Mouse (Mus musculus): ENCODE data around the gene Sppl2b.

GRCm38 (mm10) chr10:80843087-80843930 lies 11.8 kb upstream of the Sppl2b start:
- no peak for TF ChIP-seq POLR2A (IDR thresholded peaks at IDR 0.05; ENCODE audit: low read depth, low read length)
- no peak for TF ChIP-seq CTCF (IDR thresholded peaks at IDR 0.05; ENCODE audit: extremely low read depth, insufficient read length, insufficient replicate concordance, low read depth, low read length)

All from small intestine, adult 2 months (tissue).